Mouse (Mus musculus): ENCODE results near the gene Fam241b. TPM values are rescaled to one million over a fixed set of nuclear protein-coding genes. Genes with fewer than 3 reads are reported as not detected.

Gene Fam241b
- polyA plus RNA-seq (2015; fragmentation: Nextera tagmentation; extraction: Ambion mirVana): 164 and 193 TPM in 2 replicates

GRCm38 (mm10) chr10:62143820-62144219 is at the start of gene Fam241b:
Gene Fam241b, minus strand, starts transcription at chr10:62143920.
- H3K27me3 ChIP-seq (replicated peaks; ENCODE audit: control insufficient read depth, insufficient read depth, low read length): peaks cover 11% of the 10 kb centered on the region; the same call in 1 of the 2 replicates
- H3K9ac ChIP-seq (ENCODE audit: low read depth, low read length): no peak within 1 kb of the TSS; the same call in 1 of the 2 replicates
- H3K9me3 ChIP-seq (ENCODE audit: control insufficient read depth, low read length): no peaks in the 10 kb centered on the region
- WGBS: 69% methylated on average over 8 of the region's 8 CpGs
- no peaks in the 10 kb centered on the region for H3K4me1 ChIP-seq (ENCODE audit: control insufficient read depth, insufficient read depth, low read depth, low read length)
- no peak for ATAC-seq
- H3K27ac ChIP-seq (ENCODE audit: low read depth, low read length): no peak within 1 kb of the TSS
- no peak within 1 kb of the TSS for H3K4me2 ChIP-seq (ENCODE audit: low read length)
- no peaks in the 10 kb centered on the region for H3K36me3 ChIP-seq (ENCODE audit: control insufficient read depth, insufficient read depth, low read length)
- H3K4me3 ChIP-seq (ENCODE audit: low read length): no peak within 1 kb of the TSS

GRCm38 (mm10) chr10:62192701-62193157 is 49.0 kb upstream of the Fam241b start:
- ATAC-seq: 0 out of 2 replicates have a peak, but pooled peaks have one; percentile 29
- WGBS: 45% methylated on average over 9 of the region's 9 CpGs

GRCm38 (mm10) chr10:62190821-62191220 is 47.1 kb upstream of the Fam241b start:
- no peaks in the 10 kb centered on the region for H3K9me3 ChIP-seq (ENCODE audit: control insufficient read depth, low read length)
- no peak overlapping the region for H3K27ac ChIP-seq (ENCODE audit: low read depth, low read length)
- no peaks in the 10 kb centered on the region; the same call in 1 of the 2 replicates for H3K27me3 ChIP-seq (replicated peaks; ENCODE audit: control insufficient read depth, insufficient read depth, low read length)
- peaks cover 3% of the 10 kb centered on the region; the same call in 1 of the 2 replicates for H3K4me1 ChIP-seq (ENCODE audit: control insufficient read depth, insufficient read depth, low read depth, low read length)
- H3K4me3 ChIP-seq (ENCODE audit: low read length): no peak overlapping the region
- no peak for ATAC-seq
- whole genome bisulfite sequencing: 80% methylated on average over 7 of the region's 7 CpGs
- no peaks in the 10 kb centered on the region for H3K36me3 ChIP-seq (ENCODE audit: control insufficient read depth, insufficient read depth, low read length)
- H3K4me2 ChIP-seq (ENCODE audit: low read length): no peak overlapping the region
- no peak overlapping the region for H3K9ac ChIP-seq (ENCODE audit: low read depth, low read length)

More at GRCm38 (mm10) chr10:62192701-62193157, 49.0 kb upstream of the Fam241b start:
- H3K27ac ChIP-seq (ENCODE audit: low read depth, low read length): no peak overlapping the region
- H3K36me3 ChIP-seq (ENCODE audit: control insufficient read depth, insufficient read depth, low read length): no peaks in the 10 kb centered on the region
- H3K4me1 ChIP-seq (ENCODE audit: control insufficient read depth, insufficient read depth, low read depth, low read length): peaks cover 3% of the 10 kb centered on the region; the same call in 1 of the 2 replicates
- no peaks in the 10 kb centered on the region for H3K27me3 ChIP-seq (replicated peaks; ENCODE audit: control insufficient read depth, insufficient read depth, low read length)
- no peak overlapping the region for H3K9ac ChIP-seq (ENCODE audit: low read depth, low read length)
- no peaks in the 10 kb centered on the region for H3K9me3 ChIP-seq (ENCODE audit: control insufficient read depth, low read length)
- H3K4me2 ChIP-seq (ENCODE audit: low read length): no peak overlapping the region
- no peak overlapping the region for H3K4me3 ChIP-seq (ENCODE audit: low read length)

- WGBS: 77% methylated on average over 3 of the region's 4 CpGs
- H3K4me1 ChIP-seq (ENCODE audit: control insufficient read depth, insufficient read depth, low read depth, low read length): peaks cover 3% of the 10 kb centered on the region; the same call in 1 of the 2 replicates
- no peak overlapping the region for H3K4me3 ChIP-seq (ENCODE audit: low read length)
- no peak for ATAC-seq
- H3K4me2 ChIP-seq (ENCODE audit: low read length): no peak overlapping the region
- no peaks in the 10 kb centered on the region for H3K36me3 ChIP-seq (ENCODE audit: control insufficient read depth, insufficient read depth, low read length)
- H3K9ac ChIP-seq (ENCODE audit: low read depth, low read length): no peak overlapping the region
- H3K9me3 ChIP-seq (ENCODE audit: control insufficient read depth, low read length): no peaks in the 10 kb centered on the region
- H3K27ac ChIP-seq (ENCODE audit: low read depth, low read length): no peak overlapping the region
- no peaks in the 10 kb centered on the region; the same call in 1 of the 2 replicates for H3K27me3 ChIP-seq (replicated peaks; ENCODE audit: control insufficient read depth, insufficient read depth, low read length)
Observed at GRCm38 (mm10) chr10:62189910-62190309, 46.2 kb upstream of the Fam241b start.

- H3K9ac ChIP-seq (ENCODE audit: low read depth, low read length): no peak overlapping the region
- H3K4me1 ChIP-seq (ENCODE audit: control insufficient read depth, insufficient read depth, low read depth, low read length): peaks cover 3% of the 10 kb centered on the region; the same call in 1 of the 2 replicates
- H3K27me3 ChIP-seq (replicated peaks; ENCODE audit: control insufficient read depth, insufficient read depth, low read length): no peaks in the 10 kb centered on the region; the same call in 1 of the 2 replicates
- no peaks in the 10 kb centered on the region for H3K36me3 ChIP-seq (ENCODE audit: control insufficient read depth, insufficient read depth, low read length)
- no peak overlapping the region for H3K4me2 ChIP-seq (ENCODE audit: low read length)
- no peak for ATAC-seq
- no peak overlapping the region for H3K27ac ChIP-seq (ENCODE audit: low read depth, low read length)
- H3K9me3 ChIP-seq (ENCODE audit: control insufficient read depth, low read length): no peaks in the 10 kb centered on the region
- no peak overlapping the region for H3K4me3 ChIP-seq (ENCODE audit: low read length)
- 79% methylated on average over 3 of the region's 3 CpGs for WGBS
Observed at GRCm38 (mm10) chr10:62189303-62189702, 45.6 kb upstream of the Fam241b start.

- Histone ChIP-seq H3K9me3 (ENCODE audit: control insufficient read depth, low read length) (no peaks in the 10 kb centered on the region), H3K4me3 (ENCODE audit: low read length) (no peak overlapping the region), H3K27me3 (replicated peaks; ENCODE audit: control insufficient read depth, insufficient read depth, low read length) (no peaks in the 10 kb centered on the region; the same call in 1 of the 2 replicates), H3K27ac (ENCODE audit: low read depth, low read length) (no peak overlapping the region), H3K9ac (ENCODE audit: low read depth, low read length) (no peak overlapping the region), H3K36me3 (ENCODE audit: control insufficient read depth, insufficient read depth, low read length) (no peaks in the 10 kb centered on the region), H3K4me2 (ENCODE audit: low read length) (no peak overlapping the region), H3K4me1 (ENCODE audit: control insufficient read depth, insufficient read depth, low read depth, low read length) (no peaks in the 10 kb centered on the region)
- peak; percentile 55 for ATAC-seq
- WGBS: 22% methylated on average over 7 of the region's 7 CpGs
Observed at GRCm38 (mm10) chr10:62186882-62187281, 43.2 kb upstream of the Fam241b start.

GRCm38 (mm10) chr10:62183053-62183452 is 39.3 kb upstream of the Fam241b start:
- H3K27me3 ChIP-seq (replicated peaks; ENCODE audit: control insufficient read depth, insufficient read depth, low read length): no peaks in the 10 kb centered on the region; the same call in 1 of the 2 replicates
- H3K9ac ChIP-seq (ENCODE audit: low read depth, low read length): no peak overlapping the region
- peak; percentile 73 for ATAC-seq
- no peaks in the 10 kb centered on the region for H3K36me3 ChIP-seq (ENCODE audit: control insufficient read depth, insufficient read depth, low read length)
- H3K9me3 ChIP-seq (ENCODE audit: control insufficient read depth, low read length): peaks cover 2% of the 10 kb centered on the region; the same call in 1 of the 2 replicates
- no peak overlapping the region for H3K4me2 ChIP-seq (ENCODE audit: low read length)
- H3K4me3 ChIP-seq (ENCODE audit: low read length): no peak overlapping the region
- H3K4me1 ChIP-seq (ENCODE audit: control insufficient read depth, insufficient read depth, low read depth, low read length): no peaks in the 10 kb centered on the region
- H3K27ac ChIP-seq (ENCODE audit: low read depth, low read length): no peak overlapping the region
- WGBS: 1% methylated on average over 10 of the region's 10 CpGs

GRCm38 (mm10) chr10:62182471-62183014 is 38.8 kb upstream of the Fam241b start:
- Histone ChIP-seq H3K4me3 (ENCODE audit: low read length) (no peak overlapping the region), H3K4me2 (ENCODE audit: low read length) (no peak overlapping the region), H3K9me3 (ENCODE audit: control insufficient read depth, low read length) (peaks cover 3% of the 10 kb centered on the region; the same call in 1 of the 2 replicates), H3K4me1 (ENCODE audit: control insufficient read depth, insufficient read depth, low read depth, low read length) (no peaks in the 10 kb centered on the region), H3K27me3 (replicated peaks; ENCODE audit: control insufficient read depth, insufficient read depth, low read length) (no peaks in the 10 kb centered on the region; the same call in 1 of the 2 replicates), H3K36me3 (ENCODE audit: control insufficient read depth, insufficient read depth, low read length) (no peaks in the 10 kb centered on the region), H3K9ac (ENCODE audit: low read depth, low read length) (no peak overlapping the region), H3K27ac (ENCODE audit: low read depth, low read length) (no peak overlapping the region)
- ATAC-seq: no peak
- WGBS: 72% methylated on average over 6 of the region's 6 CpGs

GRCm38 (mm10) chr10:62181701-62182100 is 38.0 kb upstream of the Fam241b start:
- Histone ChIP-seq H3K36me3 (ENCODE audit: control insufficient read depth, insufficient read depth, low read length) (no peaks in the 10 kb centered on the region), H3K4me3 (ENCODE audit: low read length) (no peak overlapping the region), H3K27ac (ENCODE audit: low read depth, low read length) (no peak overlapping the region), H3K4me2 (ENCODE audit: low read length) (no peak overlapping the region), H3K4me1 (ENCODE audit: control insufficient read depth, insufficient read depth, low read depth, low read length) (no peaks in the 10 kb centered on the region), H3K9me3 (ENCODE audit: control insufficient read depth, low read length) (peaks cover 3% of the 10 kb centered on the region; the same call in 1 of the 2 replicates), H3K9ac (ENCODE audit: low read depth, low read length) (no peak overlapping the region), H3K27me3 (replicated peaks; ENCODE audit: control insufficient read depth, insufficient read depth, low read length) (no peaks in the 10 kb centered on the region; the same call in 1 of the 2 replicates)
- no peak for ATAC-seq
- WGBS: 46% methylated on average over 3 of the region's 3 CpGs

Data from hindbrain, embryonic 16.5 days (tissue).